Mouse (Mus musculus) spleen, adult 2 months (tissue): ENCODE measurements around the gene Lrrc25.

Experiments used
- CTCF ChIP-seq: fragments of 200-500 bp; IDR thresholded peaks from 2 replicates; pipeline ENCODE4 v1.5.1; 2011; ENCODE audit warnings: mild to moderate bottlenecking, inconsistent platforms; ENCODE audit not compliant: insufficient read depth, insufficient read length, insufficient replicate concordance; ENCODE audit errors: extremely low read depth
- POLR2A ChIP-seq: fragments of 200-500 bp; IDR thresholded peaks from 2 replicates; pipeline ENCODE4 v1.6.1; 2011; ENCODE audit warnings: low read depth, low read length, inconsistent platforms

DNA sequence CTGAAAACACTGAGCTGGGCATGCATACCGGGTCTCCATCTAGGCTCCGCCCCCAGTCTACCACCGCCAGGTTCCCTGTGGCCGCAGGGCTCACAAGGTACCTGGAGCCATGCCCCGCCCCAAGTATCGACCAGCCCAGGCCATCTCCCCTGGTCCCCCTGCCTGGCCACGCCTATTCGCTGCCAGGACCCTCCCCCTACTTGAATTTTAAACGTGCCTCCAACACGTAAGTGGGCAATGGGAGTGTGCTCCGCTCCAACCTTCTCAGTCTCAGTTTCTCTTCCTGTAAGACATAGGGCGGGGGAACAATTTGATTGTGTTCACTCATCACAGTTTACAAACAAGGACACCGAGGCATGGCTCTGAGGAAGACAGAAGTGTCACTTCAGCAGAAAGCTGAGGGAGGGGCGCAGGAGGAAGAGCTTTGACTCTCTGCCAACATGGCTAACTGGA is 44.3 kb downstream of the Lrrc25 start, which contains the start of gene Pgpep1:
- TF ChIP-seq CTCF (no peak), POLR2A (no peak)
